Mouse (Mus musculus) mouse embryonic stem cell (cell line): ENCODE measurements around the gene Preb.

Experiments
- in situ Hi-C, 2 experiments: fragments of 300-500 bp; cut with MboI; formaldehyde crosslinking; loops; 1 replicate in 1 of 2; 3 replicates in 1 of 2; pipeline ENCODE4 v1.14.3; 2019 to 2020; ENCODE audit warnings: low sequenced_read_pairs in 2 of 2, low pct_unique_long_range_greater_than_20kb in 1 of 2, mixed read lengths in 1 of 2; ENCODE audit not compliant: unreplicated experiment in 1 of 2

Gene Preb

GRCm38 (mm10) chr5:30959966-30960501, at the start of gene Preb:
Gene Preb, minus strand, starts transcription at chr5:30960361.
- in situ Hi-C loops: no loop called here

GRCm38 (mm10) chr5:31004184-31004583, 44.0 kb upstream of the Preb start:
- in situ Hi-C loops: loop anchor here in 1 of 2 experiments (10.0 kb wide), 1 partner anchor 199 kb away; no protein-coding TSS in a partner anchor

- in situ Hi-C loops: loop anchor here in 1 of 2 experiments (10.0 kb wide), 1 partner anchor 197 kb away; no protein-coding TSS in a partner anchor
Observed at GRCm38 (mm10) chr5:31001560-31001959, 41.4 kb upstream of the Preb start.

- in situ Hi-C loops: loop anchor here in 1 of 2 experiments (10.0 kb wide), 1 partner anchor 196 kb away; no protein-coding TSS in a partner anchor
Observed at GRCm38 (mm10) chr5:31000993-31001392, 40.8 kb upstream of the Preb start.

- in situ Hi-C loops: loop anchor here in 1 of 2 experiments (10.0 kb wide), 1 partner anchor 195 kb away; no protein-coding TSS in a partner anchor
Observed at GRCm38 (mm10) chr5:31000122-31000521, 40.0 kb upstream of the Preb start.

GRCm38 (mm10) chr5:30999324-30999723, 39.2 kb upstream of the Preb start:
- in situ Hi-C loops: no loop called here

GRCm38 (mm10) chr5:30998306-30998705, 38.1 kb upstream of the Preb start:
- in situ Hi-C loops: no loop called here

- in situ Hi-C loops: no loop called here
Observed at GRCm38 (mm10) chr5:30994910-30995635, 34.9 kb upstream of the Preb start.

- in situ Hi-C loops: no loop called here
Observed at GRCm38 (mm10) chr5:30994074-30994473, 33.9 kb upstream of the Preb start.

GRCm38 (mm10) chr5:30992980-30993676, 33.0 kb upstream of the Preb start:
- in situ Hi-C loops: no loop called here

GRCm38 (mm10) chr5:30982357-30982756, 22.2 kb upstream of the Preb start:
- in situ Hi-C loops: no loop called here

- in situ Hi-C loops: no loop called here
Observed at GRCm38 (mm10) chr5:30974870-30975656, 14.9 kb upstream of the Preb start.

- in situ Hi-C loops: no loop called here
Observed at GRCm38 (mm10) chr5:30969440-30969839, 9.3 kb upstream of the Preb start.

GRCm38 (mm10) chr5:30968416-30968815, 8.3 kb upstream of the Preb start, which contains the start of gene Tcf23:
Gene Tcf23, plus strand, starts transcription at chr5:30968662.
- in situ Hi-C loops: no loop called here

GRCm38 (mm10) chr5:30966189-30966588, 6.0 kb upstream of the Preb start:
- in situ Hi-C loops: no loop called here

- in situ Hi-C loops: no loop called here
Observed at GRCm38 (mm10) chr5:30963916-30964315, 3.8 kb upstream of the Preb start.

- in situ Hi-C loops: no loop called here
Observed at GRCm38 (mm10) chr5:30961545-30962505, 1.7 kb upstream of the Preb start.

GRCm38 (mm10) chr5:30960814-30961213, 653 bp upstream of the Preb start:
- in situ Hi-C loops: no loop called here
